Mouse (Mus musculus) liver, embryonic 11.5 days (tissue): ENCODE results near the gene Ntng1. TPM values are rescaled to one million over a fixed set of nuclear protein-coding genes. Genes with fewer than 3 reads are reported as not detected.
"Not testable (repeated sequence)": the region's sequence is repeated elsewhere in the genome, so short reads cannot be mapped to it uniquely, and the experiment has no call there.

ENCODE experiments used
- ATAC-seq: fragments of 200-750 bp; cut with Nextera tagmentation; replicated peaks from 2 replicates; pipeline ENCODE4 v1.8.0; 2017; ENCODE audit warnings: moderate number of reproducible peaks, mild to moderate bottlenecking, moderate TSS enrichment, moderate library complexity; ENCODE audit not compliant: low FRiP score
- DNase-seq: peaks from one replicate; pipeline ENCODE4 v3.0.0-alpha.2; 2017; ENCODE audit warnings: low spot score
- H3K27ac ChIP-seq: fragments of 300-500 bp; sonication (generic); 2 replicates; pipeline ENCODE4 v1.5.1; 2014; ENCODE audit warnings: mild to moderate bottlenecking, low read depth, low read length, control low read depth
- H3K27me3 ChIP-seq: fragments of 300-500 bp; sonication (generic); replicated peaks from 2 replicates; pipeline ENCODE4 v1.6.1; 2014; ENCODE audit warnings: low read length, mixed read lengths; ENCODE audit not compliant: control insufficient read depth, insufficient read depth
- H3K36me3 ChIP-seq: fragments of 300-500 bp; sonication (generic); 2 replicates; pipeline ENCODE4 v1.6.1; 2014; ENCODE audit warnings: mild to moderate bottlenecking, low read length, moderate library complexity, mixed read lengths; ENCODE audit not compliant: control insufficient read depth, insufficient read depth
- H3K4me1 ChIP-seq: fragments of 300-500 bp; sonication (generic); replicated peaks from 2 replicates; pipeline ENCODE4 v1.6.1; 2014; ENCODE audit warnings: low read length, mixed read lengths; ENCODE audit not compliant: control insufficient read depth, insufficient read depth
- H3K4me2 ChIP-seq: fragments of 300-500 bp; sonication (generic); 2 replicates; pipeline ENCODE4 v1.6.1; 2014; ENCODE audit warnings: mild to moderate bottlenecking, control low read depth, moderate library complexity
- H3K4me3 ChIP-seq: fragments of 300-500 bp; sonication (generic); 2 replicates; pipeline ENCODE4 v1.5.1; 2014; ENCODE audit warnings: low read depth, low read length, control low read depth
- H3K9ac ChIP-seq: fragments of 300-500 bp; sonication (generic); 2 replicates; pipeline ENCODE4 v1.6.1; 2014; ENCODE audit warnings: low read depth, low read length, control low read depth
- H3K9me3 ChIP-seq: fragments of 300-500 bp; sonication (generic); 2 replicates; pipeline ENCODE4 v1.6.1; 2016; ENCODE audit warnings: low read length, inconsistent platforms, mixed read lengths; ENCODE audit not compliant: control insufficient read depth
- WGBS: fragments of 180-500 bp; shearing (Covaris S2); extraction: QIAGEN DNeasy Blood & Tissue Kit; methylation state at CpG from one replicate; pipeline ENCODE4 v1.1.7; 2014; 5-methylcytosine and 5-hydroxymethylcytosine counted together
- polyA plus RNA-seq: library from polyadenylated mRNA; unstranded; fragments of >200 nt; fragmentation: Nextera tagmentation; extraction: Ambion mirVana; gene quantifications from 2 replicates; pipeline ENCODE4 v1.2.1, GENCODE M21; 2014

Gene Ntng1
- polyA plus RNA-seq, 1 experiment from 2014 or later, result 0.10 TPM

DNA sequence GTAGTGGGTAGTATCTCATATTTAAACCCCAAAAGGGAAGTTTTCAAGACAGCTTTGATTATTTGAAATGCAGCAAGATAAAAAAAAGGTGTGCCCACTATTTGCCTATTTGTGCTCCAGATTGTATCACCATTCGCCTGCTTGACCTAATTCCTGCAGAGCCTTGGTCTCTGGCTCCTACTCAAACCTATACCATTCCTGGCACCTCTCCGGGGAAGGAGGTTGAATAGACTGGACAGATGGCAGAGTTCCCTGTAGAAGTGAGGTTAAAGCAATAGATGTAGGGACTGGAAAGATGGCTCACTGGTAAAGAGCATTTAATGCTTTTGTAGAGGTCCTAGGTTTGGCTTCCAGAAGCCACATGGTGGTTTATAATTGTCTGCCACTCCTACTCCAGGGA is 378.2 kb downstream of the Ntng1 start:
- H3K36me3 ChIP-seq, result no peaks in the 10 kb centered on the region
- H3K27ac ChIP-seq, result no peak overlapping the region
- no peaks in the 10 kb centered on the region for H3K4me1 ChIP-seq
- 78% methylated on average over 2 of the region's 2 CpGs for WGBS
- H3K27me3 ChIP-seq, result no peaks in the 10 kb centered on the region
- DNase-seq, result no peak
- no peak overlapping the region for H3K9ac ChIP-seq
- no peak overlapping the region for H3K4me3 ChIP-seq
- no peak for ATAC-seq
- H3K9me3 ChIP-seq, result no peaks in the 10 kb centered on the region
- H3K4me2 ChIP-seq, result no peak overlapping the region

DNA sequence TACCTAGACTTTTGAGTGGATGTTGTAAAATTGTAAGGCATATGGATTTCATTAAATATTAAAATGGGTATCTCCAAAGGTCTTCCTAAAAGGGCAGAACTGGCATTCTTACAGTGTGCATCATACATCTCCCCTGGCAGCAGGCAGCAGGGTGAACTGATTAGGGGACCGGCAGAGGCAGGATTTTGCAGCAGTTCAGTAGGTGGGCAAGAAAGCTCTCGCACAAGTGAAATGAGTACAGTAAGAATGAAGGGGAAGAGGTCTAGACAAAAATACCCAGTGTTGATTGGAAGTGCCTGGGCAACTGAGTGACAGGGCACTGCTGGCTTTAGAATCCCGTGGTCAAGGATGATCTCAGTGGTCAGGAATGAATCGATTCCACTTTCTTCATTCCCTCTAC is 378.7 kb downstream of the Ntng1 start:
- no peak overlapping the region for H3K4me3 ChIP-seq
- no peak overlapping the region for H3K27ac ChIP-seq
- ATAC-seq (no peak), DNase-seq (no peak)
- no peaks in the 10 kb centered on the region for H3K36me3 ChIP-seq
- H3K27me3 ChIP-seq, result no peaks in the 10 kb centered on the region
- H3K4me2 ChIP-seq, result no peak overlapping the region
- H3K9me3 ChIP-seq, result no peaks in the 10 kb centered on the region
- 57% methylated on average over 4 of the region's 4 CpGs for WGBS
- no peak overlapping the region for H3K9ac ChIP-seq
- H3K4me1 ChIP-seq, result no peaks in the 10 kb centered on the region

DNA sequence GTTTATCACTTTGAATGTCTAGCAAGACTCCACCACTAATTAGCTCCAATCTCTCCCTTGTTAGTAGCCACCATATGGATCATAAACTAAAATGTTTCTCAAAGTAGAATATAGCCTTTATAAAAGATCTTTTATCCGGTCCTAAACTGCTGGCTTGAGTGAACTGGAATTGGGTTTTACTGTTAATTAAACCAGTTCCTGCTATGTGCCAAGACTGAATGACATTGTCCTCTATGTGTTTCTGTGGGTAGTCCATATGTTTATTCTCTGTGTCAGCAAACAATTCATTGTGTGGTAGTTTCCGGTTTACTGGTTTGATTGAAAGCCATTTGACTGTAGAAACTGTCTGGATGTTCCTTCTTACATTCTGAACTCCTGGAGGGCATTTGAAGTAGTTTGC is 387.4 kb downstream of the Ntng1 start:
- H3K4me3 ChIP-seq, result no peak overlapping the region
- WGBS, result 84% methylated on average over 2 of the region's 2 CpGs
- H3K9ac ChIP-seq, result no peak overlapping the region
- H3K4me1 ChIP-seq, result no peaks in the 10 kb centered on the region
- no peaks in the 10 kb centered on the region for H3K27me3 ChIP-seq
- ATAC-seq (no peak), DNase-seq (no peak)
- H3K4me2 ChIP-seq, result no peak overlapping the region
- H3K9me3 ChIP-seq, result no peaks in the 10 kb centered on the region
- H3K27ac ChIP-seq, result no peak overlapping the region
- H3K36me3 ChIP-seq, result no peaks in the 10 kb centered on the region

DNA sequence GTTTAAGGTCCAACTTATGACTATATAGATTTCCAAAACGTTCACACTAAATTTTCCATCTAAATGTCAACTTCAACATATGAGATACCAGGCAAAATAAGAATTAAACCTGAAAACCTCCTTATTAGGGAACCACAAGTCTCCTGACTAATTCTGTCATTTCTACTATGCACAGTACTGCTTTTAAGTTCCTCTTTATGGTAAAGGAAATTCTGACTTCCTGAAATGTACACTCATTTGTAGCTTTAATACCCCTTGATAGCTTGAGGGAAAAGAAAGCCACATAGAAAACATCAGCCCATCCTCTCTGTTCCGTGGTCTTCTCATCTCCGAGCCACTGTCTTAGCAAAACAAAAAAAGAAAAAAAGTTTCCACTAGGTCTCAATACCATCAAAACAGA is 396.2 kb downstream of the Ntng1 start:
- H3K9me3 ChIP-seq, H3K27me3 ChIP-seq, H3K4me1 ChIP-seq, H3K4me3 ChIP-seq, H3K27ac ChIP-seq, H3K4me2 ChIP-seq, ATAC-seq, H3K36me3 ChIP-seq, DNase-seq, H3K9ac ChIP-seq: not testable (repeated sequence)
- WGBS, result 59% methylated on average over 3 of the region's 3 CpGs

DNA sequence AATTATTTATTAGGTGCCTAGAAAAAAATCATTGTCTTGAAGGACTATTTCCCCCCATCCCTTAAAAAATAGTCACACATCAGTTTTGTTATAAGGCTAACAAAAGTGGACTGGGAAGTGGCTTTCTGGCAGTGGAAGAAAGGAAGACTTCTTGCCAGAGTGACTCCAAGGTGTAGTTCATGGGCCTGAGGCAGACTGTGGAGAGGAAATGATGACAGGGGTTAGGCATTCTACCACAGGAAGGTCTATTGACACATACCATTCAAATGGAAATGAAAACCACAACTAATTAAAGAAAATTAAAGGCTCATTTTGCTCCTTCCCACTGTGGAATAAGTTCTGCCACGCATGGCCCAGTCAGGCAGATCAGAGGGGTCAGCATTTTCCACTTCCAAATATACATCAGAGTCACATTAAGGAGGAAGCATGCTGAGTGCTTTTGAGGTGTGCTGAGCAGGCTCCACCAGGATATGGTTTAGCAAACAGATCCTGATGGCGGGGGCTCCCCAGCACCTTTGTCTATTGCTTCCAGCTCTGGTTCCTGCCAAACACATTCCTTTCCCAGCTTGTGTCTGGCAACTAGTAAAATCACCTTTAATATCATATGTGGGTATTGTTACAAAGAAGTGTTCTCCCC is 403.2 kb downstream of the Ntng1 start:
- no peaks in the 10 kb centered on the region for H3K4me1 ChIP-seq
- 52% methylated on average over 2 of the region's 2 CpGs for WGBS
- H3K9me3 ChIP-seq, result no peaks in the 10 kb centered on the region
- no peaks in the 10 kb centered on the region for H3K27me3 ChIP-seq
- no peak overlapping the region for H3K4me2 ChIP-seq
- DNase-seq (no peak), ATAC-seq (no peak)
- H3K36me3 ChIP-seq, result no peaks in the 10 kb centered on the region
- H3K27ac ChIP-seq, result no peak overlapping the region
- H3K4me3 ChIP-seq, result no peak overlapping the region
- no peak overlapping the region for H3K9ac ChIP-seq

DNA sequence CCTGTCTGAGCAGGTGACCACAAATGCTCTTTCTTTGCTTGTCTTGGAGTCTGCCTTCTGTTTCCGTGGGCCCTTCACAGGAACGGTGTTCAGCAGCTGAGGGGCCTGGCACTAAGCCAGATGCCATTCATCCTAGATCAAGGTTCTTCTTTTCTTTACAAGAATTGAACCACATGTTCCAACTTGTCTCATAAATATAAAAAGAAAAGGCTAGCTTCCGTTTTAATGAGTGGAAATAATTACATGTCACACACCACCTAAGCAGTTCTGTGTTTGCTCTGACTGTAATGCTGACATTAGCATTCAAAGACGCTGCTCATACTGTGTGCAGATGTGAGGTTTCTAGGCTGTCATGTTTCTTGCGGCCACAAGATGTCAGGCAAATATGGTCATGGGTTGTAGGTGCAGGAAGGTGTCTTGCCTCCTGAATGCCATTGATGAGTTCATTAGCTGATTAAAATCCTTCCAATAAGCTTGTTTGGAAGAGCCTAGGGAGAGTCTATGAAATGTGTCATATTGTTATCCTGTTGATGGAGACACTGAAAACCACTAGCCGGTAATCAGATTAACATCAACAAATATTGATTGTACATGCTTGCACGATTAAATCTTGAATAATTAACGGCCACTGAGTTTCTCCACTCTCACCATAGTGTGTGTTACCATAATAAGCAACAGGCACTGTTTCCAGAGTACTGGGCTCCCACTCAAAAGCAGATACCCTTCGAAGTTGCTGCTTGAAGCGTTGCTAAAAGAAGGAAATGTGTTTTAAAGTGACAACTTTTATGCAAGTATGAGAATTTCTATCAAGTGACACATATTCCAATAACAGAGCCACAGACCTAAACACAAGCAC is 411.3 kb downstream of the Ntng1 start:
- H3K4me1 ChIP-seq, result no peaks in the 10 kb centered on the region
- H3K9ac ChIP-seq, result no peak overlapping the region
- WGBS, result 56% methylated on average over 10 of the region's 10 CpGs
- no peak overlapping the region for H3K4me3 ChIP-seq
- H3K27me3 ChIP-seq, result no peaks in the 10 kb centered on the region
- no peak for DNase-seq
- H3K4me2 ChIP-seq, result no peak overlapping the region
- H3K27ac ChIP-seq, result no peak overlapping the region
- no peaks in the 10 kb centered on the region for H3K36me3 ChIP-seq
- no peaks in the 10 kb centered on the region for H3K9me3 ChIP-seq
- ATAC-seq, result no peak

DNA sequence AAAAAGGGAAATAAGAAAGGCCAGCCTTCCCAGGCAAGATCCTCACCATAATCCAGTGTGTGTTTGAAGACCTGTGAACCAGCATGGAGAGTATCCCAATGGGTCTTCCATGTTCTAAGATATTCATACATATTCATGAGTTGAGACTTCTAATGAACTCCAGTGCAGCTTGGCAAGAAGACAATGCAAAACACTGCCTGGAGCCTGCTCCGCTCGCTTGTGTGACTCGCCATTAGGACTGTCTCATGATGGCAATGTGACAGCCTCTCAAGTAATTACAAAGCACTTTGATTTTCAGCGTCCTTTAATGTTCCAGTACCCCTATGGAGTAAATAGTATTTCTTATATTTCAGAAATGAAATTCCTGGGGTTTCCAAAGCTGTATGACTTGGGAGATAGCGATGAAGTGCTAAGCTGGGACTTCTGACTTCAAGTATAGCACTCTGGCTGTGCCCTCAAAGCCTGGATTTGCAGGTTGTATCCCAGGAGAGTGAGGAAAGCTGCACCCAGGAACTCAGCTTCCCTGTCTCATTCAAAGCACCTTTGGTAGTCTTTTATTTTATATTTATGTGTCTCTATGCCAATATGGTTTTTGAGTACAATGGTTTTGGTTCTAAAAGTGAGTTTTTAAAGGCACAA is 412.1 kb downstream of the Ntng1 start:
- 75% methylated on average over 5 of the region's 5 CpGs for WGBS

More for the DNA sequence above, 412.1 kb downstream of the Ntng1 start:
- no peak overlapping the region for H3K4me2 ChIP-seq
- no peaks in the 10 kb centered on the region for H3K4me1 ChIP-seq
- H3K9me3 ChIP-seq, result no peaks in the 10 kb centered on the region
- H3K4me3 ChIP-seq, result no peak overlapping the region
- DNase-seq, result no peak
- no peak for ATAC-seq
- no peaks in the 10 kb centered on the region for H3K27me3 ChIP-seq
- no peak overlapping the region for H3K9ac ChIP-seq
- H3K27ac ChIP-seq, result no peak overlapping the region
- no peaks in the 10 kb centered on the region for H3K36me3 ChIP-seq
